Mouse (Mus musculus) lung, postnatal 0 days (tissue): ENCODE results near the gene Tmem147.

Experiments used
- CTCF ChIP-seq: IDR thresholded peaks from 2 replicates; pipeline ENCODE4 v1.5.1; 2016; ENCODE audit warnings: antibody characterized with exemption, mild to moderate bottlenecking
- EP300 ChIP-seq: IDR thresholded peaks from 2 replicates; pipeline ENCODE4 v1.6.1; 2016; ENCODE audit warnings: antibody characterized with exemption, mild to moderate bottlenecking, control low read depth

GRCm38 (mm10) chr7:30707441-30707840 lies 21.9 kb downstream of the Tmem147 start:
- TF ChIP-seq EP300 (peak; percentile 38; the same call in 1 of the 2 replicates), CTCF (no peak)
